Mouse (Mus musculus): Measurements from ENCODE around the gene Ttll9. TPM values are rescaled to one million over a fixed set of nuclear protein-coding genes. Genes with fewer than 3 reads are reported as not detected.

Gene Ttll9
- polyA plus RNA-seq, 1 experiment from 2014 or later, result 0.35 TPM

DNA sequence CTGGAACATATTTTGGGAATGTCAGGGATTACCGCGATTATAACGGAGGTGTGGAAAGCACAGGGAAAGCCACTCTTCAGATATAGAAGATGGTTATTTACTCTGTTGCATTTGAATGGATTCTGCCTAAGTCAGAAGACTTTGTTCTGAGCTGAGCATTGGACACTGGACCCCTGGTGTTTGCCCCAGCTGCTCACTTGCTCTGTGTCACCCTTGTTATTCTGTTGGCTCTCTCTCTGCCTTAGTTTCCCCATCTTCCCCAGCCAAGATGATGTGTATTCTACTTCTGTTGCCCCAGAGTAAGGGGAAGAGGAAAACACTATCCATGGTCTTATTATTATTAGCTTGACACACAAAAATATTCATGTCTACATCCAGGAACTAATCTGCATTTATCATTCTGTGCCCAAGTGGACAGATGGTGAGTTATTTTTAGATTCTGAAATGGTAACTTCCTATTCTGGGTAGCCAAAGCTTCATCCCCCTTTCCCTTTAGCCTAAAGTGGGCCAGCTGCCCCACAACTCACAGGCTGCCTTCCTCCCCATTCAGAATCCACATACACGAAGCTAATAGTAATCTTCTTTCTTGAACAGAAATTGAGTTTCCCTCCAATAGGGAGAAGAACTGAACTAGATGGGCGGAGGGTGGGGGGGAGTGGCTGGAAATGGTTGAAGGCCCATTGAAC, 71.4 kb downstream of the Ttll9 start:
- no peaks in the 10 kb centered on the region for H3K36me3 ChIP-seq
- peaks cover 73% of the 10 kb centered on the region for H3K27me3 ChIP-seq
- H3K27ac ChIP-seq, result no peak overlapping the region
- DNase-seq, result no peak
- peaks cover 9% of the 10 kb centered on the region for H3K4me1 ChIP-seq (replicated peaks)
- H3K9ac ChIP-seq, result no peak overlapping the region
- no peaks in the 10 kb centered on the region for H3K9me3 ChIP-seq (replicated peaks)
- no peak for ATAC-seq (ENCODE audit: low read depth)
- H3K4me3 ChIP-seq (replicated peaks), result no peak overlapping the region
- 60% methylated on average over 5 of the region's 5 CpGs for WGBS (ENCODE audit: insufficient replicate concordance)
- no peak overlapping the region for H3K4me2 ChIP-seq

DNA sequence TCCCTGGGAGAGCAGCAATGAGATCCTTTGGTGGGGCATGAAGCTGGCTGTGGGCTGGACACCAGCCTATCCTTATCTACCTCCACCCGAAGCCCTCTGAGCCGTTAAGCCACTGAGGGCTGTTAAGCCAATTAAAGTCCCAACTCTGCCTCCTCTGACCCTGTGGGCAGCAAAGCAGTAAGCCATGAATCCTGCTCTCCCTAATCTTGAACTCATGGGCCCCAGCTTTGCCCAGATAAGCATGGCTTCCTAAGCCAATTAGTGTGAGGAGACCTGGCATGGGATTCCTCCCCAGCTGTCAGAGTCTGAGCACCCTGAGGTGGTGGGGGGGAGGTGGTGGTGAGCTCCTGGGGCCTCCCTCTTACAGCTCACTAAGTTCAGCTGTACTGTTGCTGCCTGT, 74.4 kb downstream of the Ttll9 start:
- Histone ChIP-seq H3K27me3 (peaks cover 43% of the 10 kb centered on the region), H3K27ac (no peak overlapping the region), H3K4me3 (replicated peaks) (no peak overlapping the region), H3K36me3 (no peaks in the 10 kb centered on the region), H3K9me3 (replicated peaks) (no peaks in the 10 kb centered on the region), H3K4me1 (replicated peaks) (peaks cover 6% of the 10 kb centered on the region), H3K9ac (no peak overlapping the region), H3K4me2 (no peak overlapping the region)
- DNase-seq (no peak), ATAC-seq (ENCODE audit: low read depth) (no peak)
- 0% methylated on average over 2 of the region's 2 CpGs for WGBS (ENCODE audit: insufficient replicate concordance)

DNA sequence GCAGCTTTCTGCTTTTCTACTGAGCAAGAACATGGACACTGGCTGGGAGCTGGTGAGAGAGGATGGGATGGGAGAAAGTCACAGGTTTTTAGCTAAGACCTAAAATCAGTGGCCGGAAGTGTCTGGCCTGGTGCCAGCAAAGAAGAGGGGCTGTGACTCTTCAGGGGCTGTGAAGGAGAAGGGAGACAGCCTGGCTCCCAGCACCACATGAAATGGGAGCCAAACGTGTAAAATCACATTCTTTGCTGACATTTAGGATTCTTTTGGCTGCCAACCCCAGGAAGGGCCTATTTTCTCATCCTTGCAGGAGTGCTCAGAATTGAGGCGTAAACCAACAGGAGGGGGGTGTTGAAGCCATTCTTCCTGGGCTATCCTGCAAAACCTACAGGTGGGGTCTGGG, 81.6 kb downstream of the Ttll9 start:
- no peak overlapping the region for H3K4me2 ChIP-seq
- H3K27ac ChIP-seq, result no peak overlapping the region
- no peaks in the 10 kb centered on the region for H3K4me1 ChIP-seq (replicated peaks)
- 60% methylated on average over 3 of the region's 3 CpGs for WGBS (ENCODE audit: insufficient replicate concordance)
- no peak overlapping the region for H3K9ac ChIP-seq
- no peaks in the 10 kb centered on the region for H3K36me3 ChIP-seq
- no peak for DNase-seq
- no peak for ATAC-seq (ENCODE audit: low read depth)
- no peaks in the 10 kb centered on the region for H3K27me3 ChIP-seq
- H3K4me3 ChIP-seq (replicated peaks), result no peak overlapping the region
- no peaks in the 10 kb centered on the region for H3K9me3 ChIP-seq (replicated peaks)

DNA sequence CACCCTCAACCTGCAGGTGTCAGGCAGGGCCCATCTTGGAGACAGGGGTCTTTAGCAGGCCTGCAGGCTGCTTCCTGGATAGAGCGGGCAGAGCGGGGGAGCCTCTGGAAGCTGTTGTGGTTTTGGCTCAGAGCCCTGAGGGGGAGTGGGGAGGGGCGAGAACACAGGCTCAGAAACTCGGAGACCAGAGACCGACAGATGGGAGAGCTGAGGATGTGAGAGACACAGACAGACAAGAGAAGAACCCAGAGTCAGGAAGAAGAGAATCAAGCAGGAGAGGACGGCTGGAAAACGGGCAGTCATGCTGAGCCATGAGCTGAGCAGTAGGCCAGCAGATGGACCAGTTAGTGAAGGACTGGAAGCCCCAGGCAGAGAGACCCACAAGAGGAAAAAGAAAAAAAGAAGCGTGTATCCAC, 83.6 kb downstream of the Ttll9 start:
- Histone ChIP-seq H3K4me3 (replicated peaks) (no peak overlapping the region), H3K4me1 (replicated peaks) (no peaks in the 10 kb centered on the region), H3K4me2 (no peak overlapping the region), H3K27ac (no peak overlapping the region), H3K9ac (no peak overlapping the region), H3K27me3 (0 out of 2 replicates have a peak, but pooled peaks cover 2% of the 10 kb centered on the region), H3K36me3 (no peaks in the 10 kb centered on the region), H3K9me3 (replicated peaks) (no peaks in the 10 kb centered on the region)
- no peak for DNase-seq
- WGBS (ENCODE audit: insufficient replicate concordance), result 8% methylated on average over 8 of the region's 8 CpGs
- ATAC-seq (ENCODE audit: low read depth), result no peak

DNA sequence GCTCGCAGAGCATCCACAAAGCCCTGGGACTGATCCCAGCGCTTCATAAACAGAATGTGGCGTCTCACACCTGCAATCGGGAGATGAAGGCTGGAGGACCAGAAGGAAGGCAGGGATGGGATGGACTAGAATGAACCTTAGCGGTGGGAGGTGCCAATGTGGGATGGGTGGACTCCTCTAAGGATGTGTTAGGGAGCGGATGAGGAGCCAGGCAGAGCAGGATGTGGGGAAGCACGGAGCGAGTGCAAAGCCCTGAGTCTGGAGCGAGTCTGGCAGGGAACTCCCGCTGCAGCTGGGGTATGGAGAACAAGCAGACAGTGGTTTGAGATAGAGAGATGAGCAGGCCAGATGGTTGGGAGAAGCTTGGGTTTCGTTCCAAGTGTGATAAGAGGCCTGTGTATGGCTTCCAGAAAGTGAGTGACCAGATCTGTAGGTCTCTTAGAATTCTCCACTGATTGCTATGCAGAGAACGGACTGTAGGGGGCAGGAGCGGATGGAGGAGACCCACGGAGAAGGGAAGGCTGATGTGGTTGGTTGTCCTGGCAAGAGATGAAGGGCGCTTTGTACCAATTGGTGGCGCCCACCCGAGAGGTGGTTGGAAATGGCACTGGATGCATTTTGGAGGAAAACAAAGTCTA, 85.7 kb downstream of the Ttll9 start:
- ATAC-seq (ENCODE audit: low read depth), result no peak
- Histone ChIP-seq H3K36me3 (no peaks in the 10 kb centered on the region), H3K27ac (no peak overlapping the region), H3K9me3 (replicated peaks) (no peaks in the 10 kb centered on the region), H3K4me1 (replicated peaks) (0 out of 2 replicates have a peak, but pooled peaks cover 3% of the 10 kb centered on the region), H3K4me2 (no peak overlapping the region), H3K9ac (no peak overlapping the region), H3K4me3 (replicated peaks) (no peak overlapping the region), H3K27me3 (peaks cover 22% of the 10 kb centered on the region)
- 38% methylated on average over 17 of the region's 17 CpGs for WGBS (ENCODE audit: insufficient replicate concordance)
- DNase-seq, result peak; percentile 12

DNA sequence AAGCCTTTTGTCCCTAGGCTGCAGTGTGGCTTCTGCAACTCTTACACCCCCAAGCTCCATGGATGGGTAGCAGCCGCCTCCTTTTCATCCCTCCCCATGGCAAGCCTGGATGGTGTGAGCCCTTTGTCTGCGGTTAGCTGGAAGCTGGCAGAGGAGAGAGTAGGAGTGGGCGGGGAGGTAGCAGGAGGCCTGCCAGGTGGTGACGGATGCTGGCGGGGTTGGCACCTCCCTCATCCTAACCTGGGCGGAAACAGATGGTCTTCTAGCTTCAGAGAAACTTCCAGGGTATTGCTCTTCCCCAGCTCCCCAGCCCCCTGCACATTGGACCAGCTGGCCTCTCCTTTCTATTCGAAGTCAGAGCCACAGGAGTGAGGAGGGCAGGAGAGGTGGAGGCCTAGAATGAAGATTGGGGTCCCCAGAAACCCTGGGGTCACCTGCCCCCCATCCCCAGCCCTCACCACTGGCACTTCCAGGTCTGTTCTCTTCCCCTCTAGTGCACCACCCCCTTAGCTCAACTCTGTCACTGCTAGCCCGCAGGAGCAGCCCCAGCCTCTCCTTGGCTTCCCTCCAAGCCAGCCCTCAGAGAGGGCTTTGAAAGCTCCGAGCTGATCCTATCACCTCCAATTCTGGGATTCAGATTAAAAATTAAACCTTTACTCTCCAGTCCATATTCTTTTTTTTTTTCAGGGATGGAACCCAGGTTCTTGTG, 87.2 kb downstream of the Ttll9 start:
- 0 out of 2 replicates have a peak, but pooled peaks cover 3% of the 10 kb centered on the region for H3K4me1 ChIP-seq (replicated peaks)
- H3K27ac ChIP-seq, result no peak overlapping the region
- ATAC-seq (ENCODE audit: low read depth), result no peak
- H3K4me2 ChIP-seq, result no peak overlapping the region
- H3K9me3 ChIP-seq (replicated peaks), result no peaks in the 10 kb centered on the region
- WGBS (ENCODE audit: insufficient replicate concordance), result 55% methylated on average over 9 of the region's 9 CpGs
- H3K4me3 ChIP-seq (replicated peaks), result no peak overlapping the region
- peaks cover 35% of the 10 kb centered on the region for H3K27me3 ChIP-seq
- no peak for DNase-seq
- H3K9ac ChIP-seq, result no peak overlapping the region
- no peaks in the 10 kb centered on the region for H3K36me3 ChIP-seq

DNA sequence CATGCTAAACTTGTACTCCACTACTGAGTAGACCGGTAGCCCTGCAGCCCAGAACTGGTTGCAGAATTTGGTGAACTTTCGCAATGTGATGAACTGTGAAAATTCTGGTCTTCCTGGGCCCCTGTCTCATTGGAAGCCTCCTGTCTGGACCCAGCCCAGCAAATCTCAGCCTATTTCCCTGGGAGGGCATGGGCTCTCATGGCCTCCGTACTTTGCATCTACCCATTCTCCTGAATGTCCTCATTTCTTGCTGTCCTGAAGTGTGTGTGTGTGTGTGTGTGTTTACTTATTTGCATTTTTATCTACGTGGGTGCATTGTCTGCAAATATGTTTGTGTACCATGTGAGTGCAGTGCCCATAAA, 87.7 kb downstream of the Ttll9 start:
- H3K9ac ChIP-seq, result no peak overlapping the region
- H3K4me3 ChIP-seq (replicated peaks), result no peak overlapping the region
- ATAC-seq (ENCODE audit: low read depth) (no peak), DNase-seq (no peak)
- peaks cover 38% of the 10 kb centered on the region for H3K27me3 ChIP-seq
- no peaks in the 10 kb centered on the region for H3K9me3 ChIP-seq (replicated peaks)
- no peak overlapping the region for H3K4me2 ChIP-seq
- no peaks in the 10 kb centered on the region for H3K36me3 ChIP-seq
- no peak overlapping the region for H3K27ac ChIP-seq
- 0 out of 2 replicates have a peak, but pooled peaks cover 3% of the 10 kb centered on the region for H3K4me1 ChIP-seq (replicated peaks)
- 65% methylated on average over 4 of the region's 4 CpGs for WGBS (ENCODE audit: insufficient replicate concordance)

DNA sequence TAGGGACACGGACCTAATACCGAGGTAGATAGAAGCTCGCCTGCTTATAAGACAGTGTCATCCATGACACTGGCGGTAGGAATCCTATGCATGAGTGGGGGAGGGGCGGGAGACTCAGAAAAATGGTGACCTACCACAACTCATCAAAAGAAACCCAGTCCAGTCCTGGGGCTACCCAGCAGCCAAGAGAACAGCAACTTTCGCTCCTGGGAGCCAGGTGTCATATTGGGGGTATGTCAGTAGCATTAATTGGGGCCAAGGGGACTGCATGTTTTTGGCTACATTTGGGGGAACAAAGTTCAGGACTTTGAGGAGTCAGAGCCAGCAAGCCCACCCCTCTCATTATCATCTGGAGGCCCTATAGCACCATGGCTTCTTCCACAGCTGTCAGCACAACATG, 88.8 kb downstream of the Ttll9 start:
- Histone ChIP-seq H3K36me3 (no peaks in the 10 kb centered on the region), H3K4me2 (no peak overlapping the region), H3K27me3 (peaks cover 38% of the 10 kb centered on the region), H3K9me3 (replicated peaks) (no peaks in the 10 kb centered on the region), H3K4me3 (replicated peaks) (no peak overlapping the region), H3K9ac (no peak overlapping the region), H3K4me1 (replicated peaks) (0 out of 2 replicates have a peak, but pooled peaks cover 3% of the 10 kb centered on the region), H3K27ac (no peak overlapping the region)
- DNase-seq, result no peak
- no peak for ATAC-seq (ENCODE audit: low read depth)
- WGBS (ENCODE audit: insufficient replicate concordance), result 58% methylated on average over 6 of the region's 6 CpGs

DNA sequence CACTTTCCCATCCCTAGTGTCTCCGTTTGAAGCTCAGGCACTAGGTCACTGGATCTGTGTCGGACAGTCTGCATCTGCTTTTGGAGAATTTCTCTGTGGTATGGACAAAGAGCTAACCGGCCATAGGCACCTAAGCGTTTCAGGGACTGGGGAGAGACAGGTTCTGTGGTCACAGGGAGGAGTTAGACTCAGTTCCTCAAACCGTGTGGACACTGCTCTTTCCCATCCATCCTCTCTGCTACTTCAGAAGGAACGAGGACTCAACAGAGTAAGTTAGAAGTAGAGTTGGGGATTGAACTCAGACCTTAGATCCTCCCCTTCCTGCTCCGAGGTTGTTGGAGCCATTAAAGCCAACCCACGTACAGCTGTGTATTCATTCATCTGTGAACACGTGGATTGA, 89.3 kb downstream of the Ttll9 start:
- Histone ChIP-seq H3K27ac (no peak overlapping the region), H3K9me3 (replicated peaks) (no peaks in the 10 kb centered on the region), H3K4me2 (no peak overlapping the region), H3K36me3 (no peaks in the 10 kb centered on the region), H3K27me3 (peaks cover 38% of the 10 kb centered on the region), H3K4me1 (replicated peaks) (0 out of 2 replicates have a peak, but pooled peaks cover 3% of the 10 kb centered on the region), H3K4me3 (replicated peaks) (no peak overlapping the region), H3K9ac (no peak overlapping the region)
- no peak for DNase-seq
- WGBS (ENCODE audit: insufficient replicate concordance), result 34% methylated on average over 9 of the region's 9 CpGs
- no peak for ATAC-seq (ENCODE audit: low read depth)

DNA sequence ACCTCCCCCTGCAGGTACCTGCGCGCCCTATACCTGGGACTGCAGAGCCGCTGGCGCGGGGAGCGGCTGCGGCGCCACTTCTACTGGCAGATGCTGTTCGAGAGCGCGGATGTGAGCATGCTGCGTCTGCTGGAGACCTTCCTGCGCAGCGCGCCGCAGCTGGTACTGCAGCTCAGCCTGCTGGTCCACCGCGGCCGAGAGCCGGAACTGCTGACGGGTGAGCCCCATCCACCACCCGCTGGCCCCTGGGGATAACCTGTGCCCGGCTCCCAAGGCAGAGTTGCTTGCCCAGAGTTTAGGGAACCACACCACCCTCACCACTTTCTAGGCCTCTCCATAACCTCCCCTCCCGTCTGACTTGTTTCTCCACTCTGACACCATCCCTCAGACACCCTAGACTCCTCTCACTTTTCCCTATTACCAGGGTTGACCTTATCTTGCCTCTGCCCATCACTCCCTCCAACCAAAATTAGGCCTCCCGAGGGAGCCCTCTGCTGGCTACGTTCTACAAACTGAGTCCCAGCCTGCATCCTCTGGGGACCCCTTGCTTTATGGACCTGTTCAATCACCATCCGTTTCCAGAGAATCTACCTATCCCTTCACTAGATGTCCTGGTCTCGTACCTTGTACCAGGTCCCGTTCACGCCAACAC, 90.5 kb downstream of the Ttll9 start:
- Histone ChIP-seq H3K9ac (no peak overlapping the region), H3K27ac (no peak overlapping the region), H3K27me3 (peaks cover 38% of the 10 kb centered on the region), H3K36me3 (no peaks in the 10 kb centered on the region), H3K4me2 (no peak overlapping the region), H3K9me3 (replicated peaks) (no peaks in the 10 kb centered on the region), H3K4me3 (replicated peaks) (no peak overlapping the region), H3K4me1 (replicated peaks) (0 out of 2 replicates have a peak, but pooled peaks cover 3% of the 10 kb centered on the region)
- DNase-seq (no peak), ATAC-seq (ENCODE audit: low read depth) (no peak)
- 6% methylated on average over 30 of the region's 30 CpGs for WGBS (ENCODE audit: insufficient replicate concordance)

DNA sequence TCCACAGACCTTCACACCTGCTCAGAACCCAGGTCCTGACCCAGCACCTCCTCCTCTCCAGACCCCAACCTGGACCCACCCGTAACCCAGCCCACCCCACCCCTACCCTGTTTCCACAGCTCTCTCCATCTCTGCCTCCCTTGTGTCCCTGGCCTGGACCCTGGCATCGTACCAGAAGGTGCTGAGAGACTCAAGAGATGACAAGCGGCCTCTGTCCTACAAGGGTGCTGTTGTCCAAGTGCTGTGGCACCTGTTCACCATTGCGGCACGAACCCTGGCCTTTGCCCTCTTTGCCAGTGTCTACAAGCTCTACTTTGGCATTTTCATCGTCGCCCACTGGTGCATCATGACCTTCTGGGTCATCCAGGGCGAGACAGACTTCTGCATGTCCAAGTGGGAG, 91.6 kb downstream of the Ttll9 start:
- no peak overlapping the region for H3K4me2 ChIP-seq
- no peaks in the 10 kb centered on the region for H3K36me3 ChIP-seq
- H3K9me3 ChIP-seq (replicated peaks), result no peaks in the 10 kb centered on the region
- H3K27ac ChIP-seq, result no peak overlapping the region
- 69% methylated on average over 8 of the region's 8 CpGs for WGBS (ENCODE audit: insufficient replicate concordance)
- no peak for DNase-seq
- H3K9ac ChIP-seq, result no peak overlapping the region
- H3K27me3 ChIP-seq, result peaks cover 38% of the 10 kb centered on the region
- no peak for ATAC-seq (ENCODE audit: low read depth)
- H3K4me3 ChIP-seq (replicated peaks), result no peak overlapping the region
- 0 out of 2 replicates have a peak, but pooled peaks cover 3% of the 10 kb centered on the region for H3K4me1 ChIP-seq (replicated peaks)
